Comparison of ENCODE assay signal across 15 mouse cellular contexts in genomic region chr12:81657321-81657720, GRCm38 (mm10). TPM values are rescaled to one million over a fixed set of nuclear protein-coding genes. Genes with fewer than 3 reads are reported as not detected.
DNase-seq lines count a peak whose midpoint lies in the region.
"Had no signal": no experiment of that assay in that cellular context is flagged by ENCODE, and none has a peak within 500 bp of the region (broad histone marks: within the 10 kb centered on the region; RNA-seq: fewer than 3 reads in every experiment).

No protein-coding gene starts in this region.

- intact Hi-C loops in heart, postnatal 10 days (cut with DNase I), result no loop called here

- peak; percentile 3 to 6 for DNase-seq in heart, postnatal 10 days
- DNase-seq in heart, adult 8-10 months (ENCODE audit: low spot score), result no peak
- peak; percentile 40 for DNase-seq in urinary bladder, postnatal 14 days (ENCODE audit: low spot score)
- DNase-seq in urinary bladder, postnatal 4 days (ENCODE audit: low spot score in 2 of 2), result no peak
- peak; percentile 63 for DNase-seq in cerebellum, adult 9-11 months
- no peak for DNase-seq in thymus, postnatal 10 days (ENCODE audit: low spot score in 2 of 2)
- DNase-seq in testis, postnatal 10 days (ENCODE audit: low spot score), result no peak
- DNase-seq: adrenal gland, postnatal 14 days; liver, embryonic 13.5 days; lung, adult 2 months; lung, postnatal 14 days; right cerebral cortex, postnatal 25 days; thymus, postnatal 4 days had no signal

RNA-seq across cellular contexts. Expression of gene Ttc9, which starts 26.3 kb away (rescaled TPM):
- 1 to 10 TPM; 5.0 to 5.7 TPM for total RNA-seq in heart, postnatal 10 days (2021)
- 1 to 10 TPM; 1.2 to 2.2 (median 1.8) TPM for total RNA-seq in heart, adult 8-10 months (2022)
- total RNA-seq: hematopoietic stem cell, adult 5-6 weeks; megakaryocyte progenitor cell, adult 5-6 weeks had no signal

Comparison
In these comparisons a context has a peak if more than half of its experiments do, and no peak if none do; other contexts are left out.
1. DNase-seq: peak in heart, postnatal 10 days (2 of 2), urinary bladder, postnatal 14 days (single experiment) and cerebellum, adult 9-11 months (single experiment); none in heart, adult 8-10 months (single experiment), urinary bladder, postnatal 4 days (0 of 2), thymus, postnatal 10 days (0 of 2) and testis, postnatal 10 days (single experiment).